Mouse (Mus musculus): ENCODE results near the gene Cacna1c. TPM values are rescaled to one million over a fixed set of nuclear protein-coding genes. Genes with fewer than 3 reads are reported as not detected.
A peak's percentile ranks its signal among the peaks of the same experiment; 100 is the strongest.

Cacna1c gene
- polyA plus RNA-seq, 1 experiment from 2014 or later: 0.30 TPM

GRCm38 (mm10) chr6:118956234-118956633 lies 240.0 kb downstream of the Cacna1c start:
- WGBS (ENCODE audit: insufficient replicate concordance): 60% methylated on average over 4 of the region's 4 CpGs
- Histone ChIP-seq H3K4me1 (ENCODE audit: control insufficient read depth, low read depth, low read length) (no peaks in the 10 kb centered on the region), H3K27me3 (ENCODE audit: control insufficient read depth, insufficient read depth, low read depth, low read length) (no peaks in the 10 kb centered on the region), H3K27ac (ENCODE audit: low read length) (no peak overlapping the region), H3K9ac (ENCODE audit: low read depth, low read length) (no peak overlapping the region), H3K9me3 (replicated peaks; ENCODE audit: control insufficient read depth, low read length) (no peaks in the 10 kb centered on the region), H3K4me2 (ENCODE audit: low read depth, low read length) (no peak overlapping the region), H3K4me3 (ENCODE audit: low read depth, low read length) (no peak overlapping the region), H3K36me3 (ENCODE audit: control insufficient read depth, insufficient read depth) (no peaks in the 10 kb centered on the region)
- no peak for ATAC-seq (ENCODE audit: low read depth)

- H3K4me3 ChIP-seq (ENCODE audit: low read depth, low read length): no peak overlapping the region
- no peak for ATAC-seq (ENCODE audit: low read depth)
- no peaks in the 10 kb centered on the region for H3K4me1 ChIP-seq (ENCODE audit: control insufficient read depth, low read depth, low read length)
- H3K36me3 ChIP-seq (ENCODE audit: control insufficient read depth, insufficient read depth): no peaks in the 10 kb centered on the region
- H3K9ac ChIP-seq (ENCODE audit: low read depth, low read length): no peak overlapping the region
- no peak overlapping the region for H3K4me2 ChIP-seq (ENCODE audit: low read depth, low read length)
- no peaks in the 10 kb centered on the region for H3K9me3 ChIP-seq (replicated peaks; ENCODE audit: control insufficient read depth, low read length)
- no peaks in the 10 kb centered on the region for H3K27me3 ChIP-seq (ENCODE audit: control insufficient read depth, insufficient read depth, low read depth, low read length)
- H3K27ac ChIP-seq (ENCODE audit: low read length): no peak overlapping the region
Measured at GRCm38 (mm10) chr6:118955777-118956176, 240.4 kb downstream of the Cacna1c start.

GRCm38 (mm10) chr6:118954988-118955554 lies 241.1 kb downstream of the Cacna1c start:
- Histone ChIP-seq H3K36me3 (ENCODE audit: control insufficient read depth, insufficient read depth) (no peaks in the 10 kb centered on the region), H3K27ac (ENCODE audit: low read length) (no peak overlapping the region), H3K9me3 (replicated peaks; ENCODE audit: control insufficient read depth, low read length) (no peaks in the 10 kb centered on the region), H3K27me3 (ENCODE audit: control insufficient read depth, insufficient read depth, low read depth, low read length) (no peaks in the 10 kb centered on the region), H3K4me3 (ENCODE audit: low read depth, low read length) (no peak overlapping the region), H3K4me1 (ENCODE audit: control insufficient read depth, low read depth, low read length) (peaks cover 1% of the 10 kb centered on the region), H3K9ac (ENCODE audit: low read depth, low read length) (no peak overlapping the region), H3K4me2 (ENCODE audit: low read depth, low read length) (no peak overlapping the region)
- 62% methylated on average over 7 of the region's 7 CpGs for WGBS (ENCODE audit: insufficient replicate concordance)
- ATAC-seq (ENCODE audit: low read depth): peak; percentile 54; the same call in 1 of the 2 replicates

- H3K4me1 ChIP-seq (ENCODE audit: control insufficient read depth, low read depth, low read length): peaks cover 6% of the 10 kb centered on the region
- 75% methylated on average over 9 of the region's 9 CpGs for WGBS (ENCODE audit: insufficient replicate concordance)
Measured at GRCm38 (mm10) chr6:118952377-118952776, 243.8 kb downstream of the Cacna1c start.

GRCm38 (mm10) chr6:118950190-118950589 lies 246.0 kb downstream of the Cacna1c start:
- Histone ChIP-seq H3K27ac (ENCODE audit: low read length) (no peak overlapping the region), H3K27me3 (ENCODE audit: control insufficient read depth, insufficient read depth, low read depth, low read length) (no peaks in the 10 kb centered on the region), H3K4me3 (ENCODE audit: low read depth, low read length) (no peak overlapping the region), H3K9me3 (replicated peaks; ENCODE audit: control insufficient read depth, low read length) (no peaks in the 10 kb centered on the region), H3K36me3 (ENCODE audit: control insufficient read depth, insufficient read depth) (no peaks in the 10 kb centered on the region), H3K9ac (ENCODE audit: low read depth, low read length) (no peak overlapping the region), H3K4me2 (ENCODE audit: low read depth, low read length) (no peak overlapping the region), H3K4me1 (ENCODE audit: control insufficient read depth, low read depth, low read length) (peaks cover 6% of the 10 kb centered on the region)
- ATAC-seq (ENCODE audit: low read depth): no peak
- 58% methylated on average over 13 of the region's 13 CpGs for WGBS (ENCODE audit: insufficient replicate concordance)

More at GRCm38 (mm10) chr6:118952377-118952776, 243.8 kb downstream of the Cacna1c start:
- ATAC-seq (ENCODE audit: low read depth): no peak
- Histone ChIP-seq H3K27ac (ENCODE audit: low read length) (no peak overlapping the region), H3K36me3 (ENCODE audit: control insufficient read depth, insufficient read depth) (no peaks in the 10 kb centered on the region), H3K27me3 (ENCODE audit: control insufficient read depth, insufficient read depth, low read depth, low read length) (no peaks in the 10 kb centered on the region), H3K9ac (ENCODE audit: low read depth, low read length) (no peak overlapping the region), H3K9me3 (replicated peaks; ENCODE audit: control insufficient read depth, low read length) (no peaks in the 10 kb centered on the region), H3K4me3 (ENCODE audit: low read depth, low read length) (no peak overlapping the region), H3K4me2 (ENCODE audit: low read depth, low read length) (no peak overlapping the region)

GRCm38 (mm10) chr6:118947286-118947685 lies 248.9 kb downstream of the Cacna1c start:
- ATAC-seq (ENCODE audit: low read depth): no peak
- Histone ChIP-seq H3K4me1 (ENCODE audit: control insufficient read depth, low read depth, low read length) (peaks cover 6% of the 10 kb centered on the region), H3K4me2 (ENCODE audit: low read depth, low read length) (no peak overlapping the region), H3K27me3 (ENCODE audit: control insufficient read depth, insufficient read depth, low read depth, low read length) (no peaks in the 10 kb centered on the region), H3K27ac (ENCODE audit: low read length) (no peak overlapping the region), H3K9me3 (replicated peaks; ENCODE audit: control insufficient read depth, low read length) (no peaks in the 10 kb centered on the region), H3K9ac (ENCODE audit: low read depth, low read length) (no peak overlapping the region), H3K36me3 (ENCODE audit: control insufficient read depth, insufficient read depth) (no peaks in the 10 kb centered on the region), H3K4me3 (ENCODE audit: low read depth, low read length) (no peak overlapping the region)
- 69% methylated on average over 8 of the region's 8 CpGs for WGBS (ENCODE audit: insufficient replicate concordance)

GRCm38 (mm10) chr6:118946660-118947059 lies 249.6 kb downstream of the Cacna1c start:
- Histone ChIP-seq H3K9me3 (replicated peaks; ENCODE audit: control insufficient read depth, low read length) (no peaks in the 10 kb centered on the region), H3K36me3 (ENCODE audit: control insufficient read depth, insufficient read depth) (no peaks in the 10 kb centered on the region), H3K9ac (ENCODE audit: low read depth, low read length) (no peak overlapping the region), H3K4me3 (ENCODE audit: low read depth, low read length) (no peak overlapping the region), H3K4me1 (ENCODE audit: control insufficient read depth, low read depth, low read length) (peaks cover 6% of the 10 kb centered on the region), H3K27me3 (ENCODE audit: control insufficient read depth, insufficient read depth, low read depth, low read length) (no peaks in the 10 kb centered on the region), H3K4me2 (ENCODE audit: low read depth, low read length) (no peak overlapping the region), H3K27ac (ENCODE audit: low read length) (no peak overlapping the region)
- WGBS (ENCODE audit: insufficient replicate concordance): 61% methylated on average over 6 of the region's 6 CpGs
- ATAC-seq (ENCODE audit: low read depth): no peak

- H3K27me3 ChIP-seq (ENCODE audit: control insufficient read depth, insufficient read depth, low read depth, low read length): no peaks in the 10 kb centered on the region
- no peaks in the 10 kb centered on the region for H3K9me3 ChIP-seq (replicated peaks; ENCODE audit: control insufficient read depth, low read length)
- ATAC-seq (ENCODE audit: low read depth): no peak
- H3K27ac ChIP-seq (ENCODE audit: low read length): no peak overlapping the region
- no peak overlapping the region for H3K9ac ChIP-seq (ENCODE audit: low read depth, low read length)
- H3K4me3 ChIP-seq (ENCODE audit: low read depth, low read length): no peak overlapping the region
- no peaks in the 10 kb centered on the region for H3K36me3 ChIP-seq (ENCODE audit: control insufficient read depth, insufficient read depth)
- peaks cover 1% of the 10 kb centered on the region; the same call in 1 of the 2 replicates for H3K4me1 ChIP-seq (ENCODE audit: control insufficient read depth, low read depth, low read length)
- 61% methylated on average over 4 of the region's 4 CpGs for WGBS (ENCODE audit: insufficient replicate concordance)
- no peak overlapping the region for H3K4me2 ChIP-seq (ENCODE audit: low read depth, low read length)
Measured at GRCm38 (mm10) chr6:118944093-118944492, 252.1 kb downstream of the Cacna1c start.

GRCm38 (mm10) chr6:118941816-118942215 lies 254.4 kb downstream of the Cacna1c start:
- Histone ChIP-seq H3K9me3 (replicated peaks; ENCODE audit: control insufficient read depth, low read length) (no peaks in the 10 kb centered on the region), H3K27me3 (ENCODE audit: control insufficient read depth, insufficient read depth, low read depth, low read length) (no peaks in the 10 kb centered on the region), H3K4me3 (ENCODE audit: low read depth, low read length) (no peak overlapping the region), H3K9ac (ENCODE audit: low read depth, low read length) (no peak overlapping the region), H3K27ac (ENCODE audit: low read length) (no peak overlapping the region), H3K36me3 (ENCODE audit: control insufficient read depth, insufficient read depth) (no peaks in the 10 kb centered on the region), H3K4me2 (ENCODE audit: low read depth, low read length) (no peak overlapping the region), H3K4me1 (ENCODE audit: control insufficient read depth, low read depth, low read length) (no peaks in the 10 kb centered on the region)
- 65% methylated on average over 4 of the region's 4 CpGs for WGBS (ENCODE audit: insufficient replicate concordance)
- no peak for ATAC-seq (ENCODE audit: low read depth)

Measured in liver, embryonic 16.5 days (tissue).